Mouse (Mus musculus) kidney, postnatal 36 days (tissue): ENCODE measurements around the gene Tent5b.

Experiments
- DNase-seq, 2 experiments: peaks; one replicate each; pipeline ENCODE4 v3.0.0; 2021 to 2022; ENCODE audit warnings: mixed read lengths in 2 of 2

Tent5b gene

GRCm38 (mm10) chr4:133479458-133480184 is at the start of gene Tent5b:
Gene Tent5b, plus strand, starts transcription at chr4:133480132.
- DNase-seq: peak; percentile 100

GRCm38 (mm10) chr4:133431508-133431907 is 48.4 kb upstream of the Tent5b start:
- DNase-seq: no peak

- no peak for DNase-seq
Measured at GRCm38 (mm10) chr4:133432560-133433171, 47.3 kb upstream of the Tent5b start.

- DNase-seq: no peak
Measured at GRCm38 (mm10) chr4:133435921-133436320, 44.0 kb upstream of the Tent5b start.

GRCm38 (mm10) chr4:133439460-133440376 is 40.2 kb upstream of the Tent5b start:
- DNase-seq: no peak

- DNase-seq: peak in 1 of 2 experiments; percentile 17
Measured at GRCm38 (mm10) chr4:133440377-133440795, 39.5 kb upstream of the Tent5b start.

GRCm38 (mm10) chr4:133442194-133442593 is 37.7 kb upstream of the Tent5b start:
- no peak for DNase-seq

GRCm38 (mm10) chr4:133443085-133443484 is 36.8 kb upstream of the Tent5b start:
- no peak for DNase-seq

- DNase-seq: no peak
Measured at GRCm38 (mm10) chr4:133445727-133446126, 34.2 kb upstream of the Tent5b start.

- DNase-seq: no peak
Measured at GRCm38 (mm10) chr4:133447366-133447765, 32.6 kb upstream of the Tent5b start.

- DNase-seq: no peak
Measured at GRCm38 (mm10) chr4:133447967-133448366, 32.0 kb upstream of the Tent5b start.

- no peak for DNase-seq
Measured at GRCm38 (mm10) chr4:133448708-133449388, 31.1 kb upstream of the Tent5b start.

GRCm38 (mm10) chr4:133449726-133450125 is 30.2 kb upstream of the Tent5b start:
- DNase-seq: peak; percentile 23 to 79

GRCm38 (mm10) chr4:133451536-133451935 is 28.4 kb upstream of the Tent5b start:
- peak; percentile 78 to 94 for DNase-seq

- DNase-seq: no peak
Measured at GRCm38 (mm10) chr4:133452433-133452832, 27.5 kb upstream of the Tent5b start.

GRCm38 (mm10) chr4:133458044-133458443 is 21.9 kb upstream of the Tent5b start:
- DNase-seq: no peak

GRCm38 (mm10) chr4:133460006-133460405 is 19.9 kb upstream of the Tent5b start:
- peak in 1 of 2 experiments; percentile 47 for DNase-seq

- DNase-seq: no peak
Measured at GRCm38 (mm10) chr4:133460796-133461325, 19.1 kb upstream of the Tent5b start.

GRCm38 (mm10) chr4:133461362-133461761 is 18.6 kb upstream of the Tent5b start:
- DNase-seq: no peak

- DNase-seq: peak; percentile 14 to 22
Measured at GRCm38 (mm10) chr4:133463184-133463583, 16.7 kb upstream of the Tent5b start.

GRCm38 (mm10) chr4:133468080-133468479 is 11.9 kb upstream of the Tent5b start:
- DNase-seq: peak; percentile 90 to 93

- DNase-seq: peak; percentile 38 to 45
Measured at GRCm38 (mm10) chr4:133469122-133469521, 10.8 kb upstream of the Tent5b start.
